Mouse (Mus musculus): Measurements from ENCODE around the gene Znrf4. TPM values are rescaled to one million over a fixed set of nuclear protein-coding genes. Genes with fewer than 3 reads are reported as not detected.
A peak's percentile ranks its signal among the peaks of the same experiment; 100 is the strongest.

Znrf4 gene
- polyA plus RNA-seq, 1 experiment, result 0.67 TPM

DNA sequence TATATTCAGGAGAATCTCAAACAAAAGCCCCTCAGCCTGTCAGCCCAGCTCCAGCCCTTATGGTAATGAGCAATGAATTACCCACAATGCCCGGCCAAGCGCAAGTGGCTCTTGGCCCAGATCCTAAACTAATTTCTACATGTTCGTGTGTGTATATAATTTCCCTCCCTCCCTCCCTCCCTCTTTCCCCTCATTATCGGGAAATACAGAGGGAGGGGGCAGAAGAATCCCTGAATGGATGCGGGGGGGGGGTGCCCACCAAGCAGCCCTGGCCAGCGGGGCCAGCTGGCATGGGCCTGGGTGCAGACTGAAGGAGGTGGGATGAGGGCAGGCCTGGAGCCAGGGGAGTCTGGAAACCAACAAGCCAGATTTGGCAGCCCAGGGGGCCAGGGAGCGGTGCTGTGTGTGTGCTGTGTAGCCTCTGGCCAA is 44.8 kb downstream of the Znrf4 start:
- Histone ChIP-seq H3K4me3 (ENCODE audit: control insufficient read depth, insufficient read depth, low read length) (no peak overlapping the region), H3K36me3 (ENCODE audit: control insufficient read depth, insufficient read depth, low read length) (no peaks in the 10 kb centered on the region), H3K27ac (ENCODE audit: control insufficient read depth, insufficient read depth, low read length) (no peak overlapping the region), H3K4me1 (replicated peaks; ENCODE audit: control insufficient read depth, insufficient read depth, low read length) (peaks cover 12% of the 10 kb centered on the region), H3K27me3 (ENCODE audit: control insufficient read depth, insufficient read depth, low read length) (peaks cover 9% of the 10 kb centered on the region; the same call in 1 of the 2 replicates)
- 81% methylated on average over 7 of the region's 7 CpGs for WGBS
- TF ChIP-seq POLR2A (IDR thresholded peaks at IDR 0.05; ENCODE audit: control insufficient read depth, extremely low read depth, insufficient read depth, low read length, poor library complexity) (no peak), CTCF (IDR thresholded peaks at IDR 0.05; ENCODE audit: borderline replicate concordance, control insufficient read depth, extremely low read depth, insufficient read depth, low read length, poor library complexity) (no peak)
- DNase-seq, result no peak

DNA sequence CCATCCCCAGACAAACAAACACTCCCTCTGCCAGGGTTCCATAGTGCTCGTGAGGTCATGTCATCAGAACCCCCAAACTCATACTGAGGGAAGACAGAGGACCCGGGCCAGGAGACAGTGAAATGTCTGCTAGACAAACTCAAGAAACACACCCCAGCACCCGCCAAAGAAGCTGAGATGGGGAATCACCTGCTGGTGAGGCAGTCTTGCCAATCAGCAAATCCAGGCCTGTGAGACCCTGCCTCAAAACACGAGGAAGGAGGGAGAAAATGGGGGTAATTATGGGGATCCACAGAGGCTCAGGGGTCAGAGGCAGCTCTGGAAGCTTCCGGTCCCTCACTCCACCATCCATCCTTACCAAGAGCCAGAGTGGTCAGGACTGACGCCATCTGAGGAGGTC is 45.5 kb downstream of the Znrf4 start:
- WGBS, result 87% methylated on average over 6 of the region's 6 CpGs
- no peak for DNase-seq
- H3K27ac ChIP-seq (ENCODE audit: control insufficient read depth, insufficient read depth, low read length), result no peak overlapping the region
- no peak overlapping the region for H3K4me3 ChIP-seq (ENCODE audit: control insufficient read depth, insufficient read depth, low read length)
- no peak for TF ChIP-seq POLR2A (IDR thresholded peaks at IDR 0.05; ENCODE audit: control insufficient read depth, extremely low read depth, insufficient read depth, low read length, poor library complexity)
- no peak for TF ChIP-seq CTCF (IDR thresholded peaks at IDR 0.05; ENCODE audit: borderline replicate concordance, control insufficient read depth, extremely low read depth, insufficient read depth, low read length, poor library complexity)
- H3K4me1 ChIP-seq (replicated peaks; ENCODE audit: control insufficient read depth, insufficient read depth, low read length), result peaks cover 8% of the 10 kb centered on the region
- H3K36me3 ChIP-seq (ENCODE audit: control insufficient read depth, insufficient read depth, low read length), result no peaks in the 10 kb centered on the region
- H3K27me3 ChIP-seq (ENCODE audit: control insufficient read depth, insufficient read depth, low read length), result peaks cover 2% of the 10 kb centered on the region; the same call in 1 of the 2 replicates

DNA sequence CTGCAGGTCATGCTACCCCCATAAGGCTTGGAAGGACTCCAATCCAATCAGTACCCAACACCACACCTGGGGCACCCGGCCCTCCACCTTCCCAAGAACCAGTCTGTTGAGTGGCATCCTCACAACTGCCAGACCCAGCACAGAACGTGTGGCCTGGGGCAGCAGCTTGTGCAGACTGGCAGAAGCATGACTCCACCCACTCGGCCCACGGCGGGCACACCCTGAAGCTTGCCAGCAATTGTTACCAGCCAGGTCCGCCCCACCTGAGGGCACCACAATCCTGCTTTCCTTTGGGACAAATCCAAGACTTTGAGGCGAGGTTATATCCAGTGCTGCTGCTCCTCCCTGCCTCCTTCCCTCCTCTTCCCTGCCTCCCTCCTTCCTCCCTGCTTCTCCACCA is 47.4 kb downstream of the Znrf4 start:
- Histone ChIP-seq H3K27ac (ENCODE audit: control insufficient read depth, insufficient read depth, low read length) (no peak overlapping the region), H3K4me3 (ENCODE audit: control insufficient read depth, insufficient read depth, low read length) (no peak overlapping the region), H3K4me1 (replicated peaks; ENCODE audit: control insufficient read depth, insufficient read depth, low read length) (peaks cover 20% of the 10 kb centered on the region), H3K36me3 (ENCODE audit: control insufficient read depth, insufficient read depth, low read length) (no peaks in the 10 kb centered on the region), H3K27me3 (ENCODE audit: control insufficient read depth, insufficient read depth, low read length) (no peaks in the 10 kb centered on the region)
- TF ChIP-seq POLR2A (IDR thresholded peaks at IDR 0.05; ENCODE audit: control insufficient read depth, extremely low read depth, insufficient read depth, low read length, poor library complexity), result no peak
- no peak for TF ChIP-seq CTCF (IDR thresholded peaks at IDR 0.05; ENCODE audit: borderline replicate concordance, control insufficient read depth, extremely low read depth, insufficient read depth, low read length, poor library complexity)
- 87% methylated on average over 7 of the region's 7 CpGs for WGBS
- DNase-seq, result no peak

DNA sequence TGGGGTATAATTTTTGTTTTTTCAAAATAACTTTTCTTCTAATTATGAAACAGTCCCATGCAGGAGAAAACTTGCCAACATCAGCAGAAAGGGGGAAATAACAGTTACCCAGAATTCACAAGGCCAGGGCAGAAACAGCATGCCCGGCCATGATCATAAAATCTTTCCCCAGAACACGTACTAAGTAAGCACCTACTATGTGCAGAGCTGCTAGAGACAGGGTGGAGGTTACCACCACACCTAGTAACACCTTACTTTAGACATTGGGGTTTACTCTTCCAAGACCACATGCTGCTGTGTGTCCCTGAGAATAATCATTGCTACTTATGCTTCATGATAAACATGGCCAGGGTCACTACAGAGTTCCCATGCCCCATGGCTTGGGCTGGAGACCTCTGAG is 47.9 kb downstream of the Znrf4 start:
- no peaks in the 10 kb centered on the region for H3K36me3 ChIP-seq (ENCODE audit: control insufficient read depth, insufficient read depth, low read length)
- DNase-seq, result no peak
- H3K4me3 ChIP-seq (ENCODE audit: control insufficient read depth, insufficient read depth, low read length), result no peak overlapping the region
- 90% methylated on average over 2 of the region's 2 CpGs for WGBS
- no peaks in the 10 kb centered on the region for H3K27me3 ChIP-seq (ENCODE audit: control insufficient read depth, insufficient read depth, low read length)
- peaks cover 20% of the 10 kb centered on the region for H3K4me1 ChIP-seq (replicated peaks; ENCODE audit: control insufficient read depth, insufficient read depth, low read length)
- TF ChIP-seq CTCF (IDR thresholded peaks at IDR 0.05; ENCODE audit: borderline replicate concordance, control insufficient read depth, extremely low read depth, insufficient read depth, low read length, poor library complexity), result no peak
- no peak for TF ChIP-seq POLR2A (IDR thresholded peaks at IDR 0.05; ENCODE audit: control insufficient read depth, extremely low read depth, insufficient read depth, low read length, poor library complexity)
- no peak overlapping the region for H3K27ac ChIP-seq (ENCODE audit: control insufficient read depth, insufficient read depth, low read length)

DNA sequence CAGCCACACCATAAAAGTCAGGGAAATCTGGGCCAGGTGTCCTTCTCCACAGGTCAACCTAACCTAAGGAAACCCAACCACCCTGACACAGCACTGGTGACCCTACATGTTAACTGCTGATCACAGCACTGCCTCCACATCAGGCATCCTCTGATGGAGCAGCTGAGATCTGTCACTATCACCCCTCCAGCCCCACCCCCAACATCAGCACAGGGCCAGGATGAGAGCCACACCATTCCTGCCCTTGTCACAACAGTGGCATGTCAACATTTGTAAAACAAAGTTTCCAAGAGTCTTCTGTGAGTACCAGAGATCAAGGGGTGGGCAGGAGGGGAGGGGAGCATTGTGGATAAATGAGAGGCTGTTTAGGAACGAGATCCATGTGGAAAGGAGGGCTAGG is 48.7 kb downstream of the Znrf4 start:
- WGBS, result 95% methylated on average over 1 of the region's 1 CpGs
- TF ChIP-seq POLR2A (IDR thresholded peaks at IDR 0.05; ENCODE audit: control insufficient read depth, extremely low read depth, insufficient read depth, low read length, poor library complexity) (no peak), CTCF (IDR thresholded peaks at IDR 0.05; ENCODE audit: borderline replicate concordance, control insufficient read depth, extremely low read depth, insufficient read depth, low read length, poor library complexity) (no peak)
- Histone ChIP-seq H3K4me1 (replicated peaks; ENCODE audit: control insufficient read depth, insufficient read depth, low read length) (peaks cover 20% of the 10 kb centered on the region), H3K27me3 (ENCODE audit: control insufficient read depth, insufficient read depth, low read length) (no peaks in the 10 kb centered on the region), H3K4me3 (ENCODE audit: control insufficient read depth, insufficient read depth, low read length) (no peak overlapping the region), H3K27ac (ENCODE audit: control insufficient read depth, insufficient read depth, low read length) (no peak overlapping the region), H3K36me3 (ENCODE audit: control insufficient read depth, insufficient read depth, low read length) (no peaks in the 10 kb centered on the region)
- DNase-seq, result no peak

DNA sequence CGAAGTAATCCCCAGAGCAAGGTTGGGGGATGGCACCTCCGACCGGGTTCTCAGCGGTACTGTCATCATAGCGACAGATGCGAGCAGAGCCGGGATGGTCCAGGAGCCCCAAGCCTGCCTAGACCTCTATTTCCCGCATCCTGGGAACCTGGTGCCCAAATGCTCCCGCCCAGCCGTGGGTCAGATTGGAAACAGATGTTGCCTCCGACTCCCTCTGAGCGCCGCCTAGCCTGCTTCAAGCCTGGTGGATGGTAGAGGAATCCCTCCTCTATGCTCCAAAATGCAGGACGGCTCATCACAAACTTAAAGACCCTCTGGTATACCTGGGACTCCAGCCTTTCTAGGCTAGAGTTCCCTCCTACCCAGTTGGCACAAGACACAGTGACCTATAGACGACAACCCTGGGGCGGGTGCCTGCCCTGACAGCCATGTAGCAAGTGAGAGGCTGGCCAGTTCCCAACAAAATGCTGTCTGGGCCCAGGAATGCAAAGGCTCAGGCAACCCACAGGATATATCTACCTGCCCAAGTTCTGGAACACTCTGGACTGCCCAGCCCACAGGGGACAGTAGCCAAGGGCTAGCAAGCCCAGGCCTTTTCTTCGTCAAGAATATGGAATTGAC is 49.3 kb downstream of the Znrf4 start:
- Histone ChIP-seq H3K27ac (ENCODE audit: control insufficient read depth, insufficient read depth, low read length) (no peak overlapping the region), H3K4me3 (ENCODE audit: control insufficient read depth, insufficient read depth, low read length) (peak overlapping the region; percentile 60), H3K36me3 (ENCODE audit: control insufficient read depth, insufficient read depth, low read length) (no peaks in the 10 kb centered on the region), H3K27me3 (ENCODE audit: control insufficient read depth, insufficient read depth, low read length) (no peaks in the 10 kb centered on the region), H3K4me1 (replicated peaks; ENCODE audit: control insufficient read depth, insufficient read depth, low read length) (peaks cover 20% of the 10 kb centered on the region)
- no peak for DNase-seq
- 36% methylated on average over 17 of the region's 17 CpGs for WGBS
- TF ChIP-seq POLR2A (IDR thresholded peaks at IDR 0.05; ENCODE audit: control insufficient read depth, extremely low read depth, insufficient read depth, low read length, poor library complexity), result no peak
- TF ChIP-seq CTCF (IDR thresholded peaks at IDR 0.05; ENCODE audit: borderline replicate concordance, control insufficient read depth, extremely low read depth, insufficient read depth, low read length, poor library complexity), result no peak

Measured in thymus, adult 2 months (tissue).